Mouse (Mus musculus): ENCODE data around the gene Ffar3.

- TF ChIP-seq CTCF (IDR thresholded peaks at IDR 0.05) (no peak), EP300 (IDR thresholded peaks at IDR 0.05; ENCODE audit: insufficient read depth, low read depth, low read length) (no peak), POLR2A (IDR thresholded peaks at IDR 0.05; ENCODE audit: insufficient read depth, low read depth, low read length) (no peak)
Observed at GRCm38 (mm10) chr7:30837277-30837676, 18.7 kb downstream of the Ffar3 start.
